Mouse (Mus musculus) induced T-regulatory cell, adult 2 months (primary cell): ENCODE results near the gene Amh.
A peak's percentile ranks its signal among the peaks of the same experiment; 100 is the strongest.

Source experiments
- DNase-seq: peaks from one replicate; pipeline ENCODE4 v3.0.0-alpha.2; 2012; ENCODE audit warnings: low read depth

Gene Amh

DNA sequence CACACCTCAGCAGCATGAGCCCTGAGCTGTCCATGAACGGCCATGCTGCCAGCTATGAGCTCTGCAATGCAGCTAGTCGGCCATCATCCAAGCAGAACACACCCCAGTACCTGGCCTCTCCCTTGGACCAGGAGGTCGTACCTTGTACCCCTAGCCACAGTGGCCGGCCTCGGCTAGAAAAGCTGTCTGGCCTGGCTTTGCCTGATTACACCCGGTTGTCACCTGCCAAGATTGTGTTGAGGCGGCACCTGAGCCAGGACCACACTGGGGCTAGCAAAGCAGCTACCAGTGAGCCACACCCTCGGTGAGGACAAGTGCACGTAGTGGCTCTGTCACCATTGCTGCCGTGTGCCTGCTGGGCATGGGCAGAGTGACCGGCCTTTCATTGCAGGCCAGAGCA, 19.1 kb upstream of the Amh start:
- DNase-seq, result no peak

DNA sequence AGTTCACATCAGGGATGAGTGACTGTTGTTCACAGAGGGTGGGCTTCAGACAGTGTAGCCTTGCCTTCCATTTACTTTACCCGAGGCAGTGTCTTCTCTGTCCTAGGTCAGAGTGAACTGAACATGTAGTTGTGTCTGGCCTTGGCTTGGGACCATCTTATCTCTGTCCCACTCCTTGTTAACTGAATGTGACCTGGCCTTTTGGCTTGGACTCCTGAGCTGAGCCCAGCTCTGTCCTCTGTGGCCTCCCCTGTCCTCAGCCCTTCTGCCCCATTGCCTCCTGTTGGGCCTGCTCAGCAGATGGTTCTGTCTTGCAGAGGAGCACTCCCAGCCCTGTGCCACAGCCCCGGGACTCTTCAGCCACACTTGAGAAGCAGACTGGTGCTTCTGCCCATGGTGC, 17.5 kb upstream of the Amh start:
- DNase-seq, result no peak

- DNase-seq, result no peak
Measured at GRCm38 (mm10) chr10:80790761-80791404, 14.2 kb upstream of the Amh start.

DNA sequence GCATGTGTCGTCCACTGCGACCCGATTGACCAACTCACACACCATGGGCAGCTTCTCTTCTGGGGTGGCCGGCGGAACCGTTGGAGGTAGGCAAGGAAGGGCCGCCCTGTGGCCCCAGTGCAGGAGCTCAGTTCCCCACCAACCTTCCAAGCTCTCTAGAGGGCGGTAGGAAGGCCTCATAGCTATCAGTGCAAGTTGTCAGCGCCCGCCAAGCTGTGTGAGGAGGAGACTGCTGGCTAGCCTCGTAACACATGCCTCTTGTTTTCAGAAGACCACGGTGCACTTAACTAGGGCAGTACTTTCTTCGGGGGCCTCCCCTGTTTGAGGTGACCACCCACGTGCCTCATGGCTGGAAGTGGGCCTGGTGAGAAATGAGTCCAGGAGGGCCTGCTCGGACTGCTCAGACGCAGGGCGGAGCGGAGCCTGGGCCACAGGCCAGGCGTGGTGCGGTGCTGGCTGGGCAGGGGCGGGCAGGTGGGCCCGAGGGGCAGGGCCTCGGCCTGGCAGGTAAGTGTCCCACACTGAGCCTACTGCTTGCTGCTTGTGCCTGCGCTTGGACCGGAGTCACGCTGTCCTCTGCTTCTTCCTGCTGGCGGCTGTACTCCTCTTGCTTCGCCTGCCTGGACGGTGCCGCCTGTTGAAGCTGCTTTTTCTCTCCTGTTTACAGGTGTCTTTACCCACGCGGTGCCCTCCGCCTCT, 13.4 kb upstream of the Amh start:
- DNase-seq, result no peak

DNA sequence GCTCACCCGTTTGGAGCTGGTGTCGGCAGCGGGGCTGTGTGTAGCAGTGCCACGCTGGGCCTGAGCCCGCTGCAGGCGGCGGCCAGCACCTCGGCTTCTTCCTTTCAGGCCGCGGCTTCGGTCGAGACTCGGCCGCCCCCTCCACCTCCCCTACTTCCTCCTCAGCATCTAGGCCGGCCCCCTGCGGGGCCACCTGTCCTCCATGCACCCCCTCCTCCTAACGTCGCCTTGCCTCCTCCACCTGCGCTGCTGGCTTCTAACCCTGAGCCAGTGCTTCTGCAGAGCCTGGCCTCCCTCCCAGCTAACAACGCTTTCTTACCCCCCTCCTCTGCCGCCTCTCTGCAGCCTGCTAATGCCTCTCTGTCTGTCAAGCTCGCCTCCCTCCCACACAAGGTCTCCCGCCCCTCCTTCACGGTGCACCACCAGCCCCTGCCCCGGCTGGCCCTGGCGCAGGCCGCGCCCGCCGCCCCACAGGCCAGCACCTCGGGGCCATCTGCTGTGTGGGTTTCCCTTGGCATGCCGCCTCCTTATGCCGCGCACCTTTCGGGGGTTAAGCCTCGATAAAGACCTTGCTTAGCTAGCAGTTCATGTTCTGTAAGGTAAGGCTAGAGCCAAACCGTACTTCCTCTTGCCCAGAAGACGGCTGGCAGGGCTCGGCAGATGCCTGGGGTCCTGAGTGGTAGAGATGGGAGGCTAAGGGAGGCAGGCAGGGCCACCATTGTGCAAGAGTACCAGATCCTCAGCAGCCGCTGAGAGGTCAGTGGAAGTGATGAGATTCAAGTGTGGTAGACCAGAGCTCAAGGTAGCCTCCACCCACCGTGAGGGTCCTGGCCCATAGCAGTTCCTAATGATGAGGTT, 12.6 kb upstream of the Amh start:
- DNase-seq, result no peak

DNA sequence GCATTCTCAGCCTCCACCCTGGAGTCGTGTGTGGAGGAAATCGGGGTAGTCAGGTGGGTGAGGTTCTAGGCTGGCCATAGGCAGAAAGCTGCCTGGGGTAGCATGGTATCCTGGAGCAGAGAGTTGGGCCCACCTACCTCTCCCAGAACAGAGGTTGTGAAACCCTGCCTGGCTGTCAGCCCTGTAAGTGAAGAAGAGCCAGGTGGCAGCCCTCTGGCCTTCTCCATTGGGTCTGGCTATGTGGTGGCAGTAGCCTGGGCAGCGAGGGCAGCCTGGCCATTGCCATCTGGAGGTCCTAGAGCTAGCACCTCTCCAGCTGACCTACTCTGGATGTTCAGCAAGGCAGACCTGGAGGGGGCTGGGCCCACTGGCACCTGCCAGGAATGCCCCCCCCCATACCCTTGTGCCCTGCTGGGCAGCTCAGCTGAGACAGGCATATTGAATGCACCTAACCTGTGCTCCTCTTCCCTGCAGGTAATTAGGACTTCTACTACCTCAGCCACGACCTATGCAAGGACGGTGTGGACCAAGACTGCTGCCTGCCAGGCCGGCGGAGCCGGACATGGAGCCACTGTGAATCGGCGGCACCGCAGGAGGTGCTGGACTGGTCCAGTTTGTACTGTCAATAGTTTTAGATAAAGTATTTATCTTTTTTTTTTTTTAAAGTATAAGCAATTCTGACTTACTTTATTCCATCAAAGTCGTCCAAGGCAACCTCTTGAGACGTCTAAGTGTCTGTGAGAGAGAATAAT, 11.8 kb upstream of the Amh start:
- no peak for DNase-seq

DNA sequence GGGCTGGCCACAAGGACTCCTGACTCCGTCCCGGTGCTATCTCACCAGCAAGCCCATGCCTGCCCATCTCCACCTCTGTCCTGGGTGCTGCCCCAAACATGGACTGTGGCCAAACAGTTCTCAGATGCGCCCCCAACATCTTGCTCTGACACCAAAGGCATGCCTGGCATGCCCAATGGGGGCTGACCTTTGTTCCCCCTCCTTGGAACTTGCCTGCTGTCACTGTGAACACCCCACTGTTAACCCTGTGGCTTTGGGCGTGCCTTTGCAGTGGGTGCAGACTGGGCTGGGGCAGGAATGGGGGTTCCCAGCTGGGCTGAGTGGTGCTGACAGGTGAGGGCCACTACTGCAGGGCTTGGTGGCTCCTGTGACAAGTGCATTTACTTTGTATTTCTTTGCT, 11.2 kb upstream of the Amh start:
- DNase-seq, result no peak

DNA sequence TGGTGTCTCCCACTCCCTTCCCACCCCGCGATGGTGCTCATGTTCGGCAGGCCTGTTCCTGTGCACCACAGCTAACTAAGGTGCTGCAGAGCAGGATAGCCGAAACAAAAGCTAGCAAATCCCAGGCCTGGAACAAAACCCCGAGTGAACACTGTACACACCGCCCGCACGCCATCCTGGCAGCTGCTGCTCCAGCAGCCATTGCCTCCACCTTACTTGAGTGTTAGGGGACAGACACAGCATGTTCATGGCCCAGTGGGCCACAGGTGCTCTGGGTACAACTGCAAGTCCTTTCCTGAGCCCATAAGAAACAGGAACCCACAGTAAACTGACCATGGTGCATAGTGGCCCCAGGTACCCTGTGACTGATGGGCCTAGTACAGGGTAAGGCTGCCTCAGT, 10.3 kb upstream of the Amh start:
- no peak for DNase-seq

DNA sequence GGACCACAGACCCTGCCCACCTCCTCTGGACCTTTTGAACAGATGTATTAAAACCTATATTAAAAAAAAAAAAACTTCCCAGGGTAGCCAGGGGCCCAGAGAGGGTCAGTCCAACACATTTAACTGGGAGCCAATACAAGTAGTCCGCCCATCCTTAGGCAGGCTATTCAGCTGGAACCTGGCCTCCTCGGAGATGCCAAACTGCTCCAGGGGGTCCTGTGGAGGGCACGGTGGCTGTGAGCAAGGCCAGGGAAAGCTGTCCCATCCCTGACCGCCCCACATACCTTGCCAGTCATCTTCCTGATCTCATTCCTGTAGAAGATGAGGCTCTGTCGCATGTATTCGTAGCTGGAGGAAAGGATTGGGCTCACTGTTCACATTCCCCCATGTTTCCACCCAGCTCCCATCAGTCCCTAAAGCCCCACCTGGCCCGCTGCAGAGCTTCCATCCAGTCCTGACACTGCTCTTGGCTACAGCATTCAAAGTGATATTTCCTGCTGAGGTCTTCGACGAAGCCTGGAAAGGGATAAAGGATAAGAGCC, 8.7 kb upstream of the Amh start:
- DNase-seq, result no peak

- DNase-seq, result peak; percentile 46
Measured at GRCm38 (mm10) chr10:80797186-80798149, 7.6 kb upstream of the Amh start.

DNA sequence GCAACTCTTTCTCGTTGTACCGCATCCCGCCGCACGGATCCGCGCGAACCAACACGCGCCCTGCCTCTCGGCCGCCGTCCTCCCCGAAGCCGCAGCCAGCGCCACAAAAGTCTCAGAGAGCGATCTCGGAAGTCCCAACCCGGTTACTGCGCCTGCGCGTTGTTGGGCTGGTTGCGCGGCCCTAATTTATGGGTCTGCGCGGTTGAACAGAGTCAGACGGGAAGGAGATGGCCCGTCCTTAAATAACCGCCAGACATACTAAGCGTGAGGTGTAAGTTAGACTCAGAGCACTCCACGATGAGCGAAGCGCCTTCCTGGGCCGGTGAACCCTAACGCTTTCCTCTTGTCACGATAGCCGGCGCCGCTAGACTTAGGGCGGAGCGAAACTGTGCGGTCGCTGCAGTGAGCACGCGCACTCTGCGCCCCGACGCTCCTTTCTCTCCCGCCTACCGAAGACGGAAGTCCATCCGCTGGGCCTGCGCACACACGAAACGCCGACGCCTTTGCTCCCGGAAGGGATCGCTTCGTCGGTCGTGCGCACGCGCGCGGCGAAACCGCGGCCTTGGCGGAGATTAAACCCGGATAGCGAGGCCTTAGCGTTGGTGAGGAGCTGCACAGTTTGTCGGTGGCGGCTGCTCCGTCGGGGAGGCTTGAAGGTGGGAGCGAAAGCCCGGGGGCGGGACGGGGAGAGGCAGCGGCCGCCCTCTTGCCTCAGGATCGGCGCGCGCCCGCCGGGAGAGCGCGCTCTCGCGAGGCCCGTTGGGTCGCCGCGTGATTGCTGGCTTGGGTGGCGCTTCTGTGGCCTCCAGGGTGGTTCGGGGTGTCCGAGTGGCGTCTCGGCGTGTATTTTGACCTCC, 6.7 kb upstream of the Amh start, which contains the start of the genes Sf3a2 and Plekhj1:
Sf3a2 (plus strand) TSS at position 49 of the 857 bp plus-strand sequence.
Plekhj1 (minus strand) TSS at position 477 of the 857 bp plus-strand sequence.
- DNase-seq, result peak; percentile 99

- no peak for DNase-seq
Measured at GRCm38 (mm10) chr10:80799070-80799566, 5.9 kb upstream of the Amh start.

- DNase-seq, result no peak
Measured at GRCm38 (mm10) chr10:80802204-80802912, 2.7 kb upstream of the Amh start.

- no peak for DNase-seq
Measured at GRCm38 (mm10) chr10:80802996-80803395, 2.0 kb upstream of the Amh start.

GRCm38 (mm10) chr10:80804340-80804739, 703 bp upstream of the Amh start:
- DNase-seq, result no peak

DNA sequence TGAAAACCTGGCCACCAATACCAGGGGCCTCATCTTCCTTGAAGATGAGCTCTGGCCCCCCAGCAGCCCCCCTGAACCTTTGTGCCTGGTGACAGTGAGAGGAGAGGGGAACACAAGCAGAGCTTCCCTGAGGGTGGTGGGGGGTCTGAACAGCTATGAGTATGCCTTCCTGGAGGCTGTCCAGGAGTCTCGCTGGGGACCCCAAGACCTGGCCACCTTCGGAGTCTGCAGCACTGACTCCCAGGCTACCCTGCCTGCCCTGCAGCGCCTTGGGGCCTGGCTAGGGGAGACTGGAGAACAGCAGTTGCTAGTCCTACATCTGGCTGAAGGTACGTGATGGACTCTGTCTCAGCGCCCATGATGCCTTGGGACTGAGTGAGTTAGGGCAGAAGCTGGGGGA, 279 bp downstream of the Amh start:
- DNase-seq, result no peak

DNA sequence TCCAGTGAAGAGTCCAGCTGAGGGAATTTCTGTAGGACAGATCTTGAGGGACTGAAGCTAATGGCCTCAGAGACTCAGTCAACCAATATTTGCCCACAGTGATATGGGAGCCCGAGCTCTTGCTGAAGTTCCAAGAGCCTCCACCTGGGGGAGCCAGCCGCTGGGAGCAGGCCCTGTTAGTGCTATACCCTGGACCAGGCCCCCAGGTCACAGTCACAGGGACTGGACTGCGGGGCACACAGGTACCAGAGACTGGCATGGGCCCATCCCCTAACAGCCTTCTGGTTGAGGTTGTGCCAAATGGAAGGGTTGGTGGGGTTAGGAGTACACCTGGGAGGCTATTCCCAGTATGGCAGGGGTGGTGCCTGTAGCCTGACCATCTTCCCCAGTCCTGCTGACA, 882 bp downstream of the Amh start:
- peak; percentile 79 for DNase-seq

DNA sequence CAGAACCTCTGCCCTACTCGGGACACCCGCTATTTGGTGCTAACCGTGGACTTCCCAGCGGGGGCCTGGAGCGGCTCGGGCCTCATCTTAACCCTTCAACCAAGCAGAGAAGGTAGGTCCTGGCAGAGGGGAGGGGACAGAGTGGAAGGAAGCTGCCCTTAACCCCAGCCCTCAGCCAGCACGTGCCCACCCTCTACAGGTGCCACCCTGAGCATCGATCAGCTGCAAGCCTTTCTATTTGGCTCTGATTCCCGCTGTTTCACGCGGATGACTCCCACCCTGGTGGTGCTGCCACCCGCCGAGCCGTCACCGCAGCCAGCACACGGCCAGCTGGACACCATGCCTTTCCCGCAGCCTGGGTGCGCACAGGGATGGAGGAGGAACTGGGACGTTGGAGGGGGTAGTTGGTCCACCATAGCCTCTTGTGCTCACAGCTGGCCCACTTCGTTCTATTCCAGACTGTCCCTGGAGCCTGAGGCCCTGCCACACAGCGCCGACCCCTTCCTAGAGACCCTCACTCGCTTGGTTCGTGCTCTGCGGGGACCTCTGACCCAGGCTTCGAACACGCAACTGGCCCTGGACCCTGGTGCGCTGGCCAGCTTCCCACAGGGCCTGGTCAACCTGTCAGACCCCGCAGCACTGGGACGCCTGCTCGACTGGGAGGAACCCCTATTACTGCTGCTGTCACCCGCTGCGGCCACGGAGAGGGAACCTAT, 1.5 kb downstream of the Amh start:
- no peak for DNase-seq
